Mouse (Mus musculus): Measurements from ENCODE around the gene Hcn1. TPM values are rescaled to one million over a fixed set of nuclear protein-coding genes. Genes with fewer than 3 reads are reported as not detected.
"Not testable (repeated sequence)": the region's sequence is repeated elsewhere in the genome, so short reads cannot be mapped to it uniquely, and the experiment has no call there.

Hcn1 gene
- total RNA-seq, 2 experiments from 2014 or later = not detected

- ATAC-seq (ENCODE audit: poor library complexity, severe bottlenecking) = no peak
Observed at GRCm38 (mm10) chr13:117999767-118000488, 397.8 kb downstream of the Hcn1 start.

GRCm38 (mm10) chr13:118000538-118000937 lies 398.4 kb downstream of the Hcn1 start:
- no peak for ATAC-seq (ENCODE audit: poor library complexity, severe bottlenecking)

GRCm38 (mm10) chr13:118021176-118021575 lies 419.1 kb downstream of the Hcn1 start:
- no peak for ATAC-seq (ENCODE audit: poor library complexity, severe bottlenecking)

- not testable (repeated sequence) for ATAC-seq (ENCODE audit: poor library complexity, severe bottlenecking)
Observed at GRCm38 (mm10) chr13:118022891-118023290, 420.8 kb downstream of the Hcn1 start.

GRCm38 (mm10) chr13:118023381-118023780 lies 421.3 kb downstream of the Hcn1 start:
- no peak for ATAC-seq (ENCODE audit: poor library complexity, severe bottlenecking)

- no peak for ATAC-seq (ENCODE audit: poor library complexity, severe bottlenecking)
Observed at GRCm38 (mm10) chr13:118026510-118026909, 424.4 kb downstream of the Hcn1 start.

- no peak for ATAC-seq (ENCODE audit: poor library complexity, severe bottlenecking)
Observed at GRCm38 (mm10) chr13:118027868-118028267, 425.7 kb downstream of the Hcn1 start.

- no peak for ATAC-seq (ENCODE audit: poor library complexity, severe bottlenecking)
Observed at GRCm38 (mm10) chr13:118028662-118029061, 426.5 kb downstream of the Hcn1 start.

GRCm38 (mm10) chr13:118029579-118029978 lies 427.5 kb downstream of the Hcn1 start:
- ATAC-seq (ENCODE audit: poor library complexity, severe bottlenecking) = no peak

GRCm38 (mm10) chr13:118035598-118035997 lies 433.5 kb downstream of the Hcn1 start:
- no peak for ATAC-seq (ENCODE audit: poor library complexity, severe bottlenecking)
